Mouse (Mus musculus) granulocyte monocyte progenitor cell, adult 5-6 weeks (primary cell): Measurements from ENCODE around the gene Apom. TPM values are rescaled to one million over a fixed set of nuclear protein-coding genes. Genes with fewer than 3 reads are reported as not detected.

ENCODE experiments used
- ATAC-seq: replicated peaks from 2 replicates; pipeline ENCODE4 v1.8.0; 2016; ENCODE audit warnings: mild to moderate bottlenecking, moderate TSS enrichment, inconsistent platforms; ENCODE audit not compliant: poor library complexity, severe bottlenecking
- total RNA-seq, 2 experiments: library from RNA; stranded (forward) in 1 of 2; stranded (reverse) in 1 of 2; fragments of 200-712, 200-1000 nt in 1 of 2; fragments of >200 nt in 1 of 2; fragmentation: Nextera tagmentation in 1 of 2; gene quantifications; 2 replicates each; pipeline ENCODE4 v1.2.3; 2014 to 2017

Apom gene
- total RNA-seq, 2 experiments from 2014 or later, result not detected

DNA sequence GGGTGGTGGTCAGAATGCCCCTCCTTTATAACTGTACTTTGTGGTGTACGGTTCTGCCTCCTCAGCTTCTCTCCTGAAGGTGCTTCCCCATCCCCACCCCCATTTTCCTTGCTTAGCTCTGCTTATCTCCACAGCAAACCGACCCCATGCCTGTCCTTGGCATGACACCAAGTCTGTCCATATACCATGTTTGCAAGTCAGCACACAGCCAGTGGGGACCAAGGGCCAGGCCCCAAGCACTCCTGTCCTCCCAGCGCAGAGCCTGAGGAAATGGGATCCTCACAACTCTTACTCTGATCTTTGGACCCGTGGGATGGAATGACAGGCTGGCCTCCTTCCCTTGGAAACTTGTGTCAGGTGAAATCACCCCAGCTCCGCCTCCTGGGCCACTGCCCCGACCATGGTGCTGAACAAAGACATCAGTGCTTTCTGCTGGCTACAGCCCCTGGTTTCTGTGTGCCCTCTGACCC, 28.6 kb downstream of the Apom start:
- no peak for ATAC-seq

- ATAC-seq, result no peak
Measured at GRCm38 (mm10) chr17:35102299-35102698, 29.6 kb downstream of the Apom start.

DNA sequence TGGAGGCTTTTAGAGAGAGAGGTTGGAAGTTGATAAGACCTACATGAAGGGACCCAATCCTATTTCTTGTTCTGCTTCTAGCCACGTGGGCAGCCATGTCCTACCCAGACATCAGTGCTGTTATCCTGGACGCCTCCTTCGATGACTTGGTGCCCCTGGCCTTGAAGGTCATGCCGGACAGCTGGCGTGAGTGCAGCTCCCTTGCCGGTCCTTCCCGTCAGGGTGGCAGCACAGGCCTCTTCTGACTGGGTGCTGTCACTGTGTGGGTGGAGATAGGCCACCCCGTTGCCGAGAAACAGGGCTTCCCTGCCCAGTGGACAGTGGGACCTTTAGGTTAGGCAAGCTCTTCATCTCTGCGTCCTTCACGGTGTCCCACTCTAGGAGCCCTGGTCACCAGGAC, 30.7 kb downstream of the Apom start:
- ATAC-seq, result no peak

- ATAC-seq, result no peak
Measured at GRCm38 (mm10) chr17:35100196-35100765, 31.6 kb downstream of the Apom start.

GRCm38 (mm10) chr17:35097164-35097655, 34.6 kb downstream of the Apom start:
- ATAC-seq, result no peak

DNA sequence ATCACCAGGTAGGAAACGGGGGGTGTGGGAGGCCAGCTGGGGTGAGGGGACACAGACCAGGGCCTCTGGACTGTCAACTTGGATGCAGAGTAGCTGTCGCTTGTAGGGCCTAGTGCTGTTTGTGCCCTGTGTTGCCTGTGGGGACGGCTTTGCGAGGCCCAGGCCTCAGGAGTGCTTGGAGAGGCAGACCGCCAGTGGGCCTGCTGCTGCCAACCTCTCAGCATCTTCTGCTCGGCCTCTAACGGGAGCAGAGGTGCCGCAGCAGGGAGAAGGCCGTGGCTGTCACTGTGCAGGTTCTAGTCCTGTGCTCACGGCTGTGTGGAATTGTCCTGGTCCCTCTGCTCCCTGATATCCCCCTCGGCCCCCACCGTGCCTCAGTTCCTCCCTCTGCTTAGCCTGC, 35.3 kb downstream of the Apom start:
- no peak for ATAC-seq

DNA sequence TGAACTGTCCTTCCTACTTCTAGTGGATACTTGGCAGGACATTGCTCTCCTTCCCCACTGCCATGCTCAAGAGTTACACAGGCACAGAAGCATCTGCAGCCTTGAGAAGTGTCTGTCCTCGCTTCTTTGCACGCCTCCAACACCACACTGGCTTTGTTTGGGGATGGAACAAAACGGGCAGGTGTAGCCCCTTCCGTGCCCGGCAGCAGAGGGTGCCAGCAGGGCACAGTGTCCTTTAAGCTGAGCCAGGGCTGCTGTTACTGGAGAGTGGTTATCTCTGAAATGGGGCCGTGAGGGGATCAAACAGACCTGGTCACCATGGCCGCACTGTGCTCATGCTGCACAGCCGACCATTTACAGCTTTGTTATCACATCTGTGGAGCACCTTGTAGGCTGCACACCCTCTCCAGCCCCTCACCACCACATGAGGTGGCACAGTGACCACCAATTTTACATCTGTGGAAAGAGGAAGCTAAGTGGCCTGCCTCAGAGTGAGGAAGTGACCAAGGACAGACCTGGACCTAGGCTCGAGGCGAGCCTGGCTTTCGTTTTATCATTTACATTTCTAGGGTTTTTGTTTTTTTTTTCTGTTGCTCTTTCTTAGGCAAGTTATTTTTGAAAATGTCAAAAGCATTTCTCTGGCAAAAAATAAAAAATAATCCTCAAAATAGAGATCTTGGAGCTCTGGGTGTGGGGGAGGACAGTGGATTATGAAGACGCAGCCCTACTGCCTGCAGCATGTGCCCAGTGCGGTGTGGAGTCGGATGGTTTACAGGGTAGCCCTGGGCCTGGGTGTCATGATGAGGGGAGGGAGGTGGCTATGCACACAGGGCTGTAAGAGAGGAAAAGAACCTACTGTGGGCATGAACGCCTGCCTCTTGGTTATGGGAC, 37.1 kb downstream of the Apom start:
- peak; percentile 50 for ATAC-seq

- no peak for ATAC-seq
Measured at GRCm38 (mm10) chr17:35092403-35093198, 39.2 kb downstream of the Apom start.

DNA sequence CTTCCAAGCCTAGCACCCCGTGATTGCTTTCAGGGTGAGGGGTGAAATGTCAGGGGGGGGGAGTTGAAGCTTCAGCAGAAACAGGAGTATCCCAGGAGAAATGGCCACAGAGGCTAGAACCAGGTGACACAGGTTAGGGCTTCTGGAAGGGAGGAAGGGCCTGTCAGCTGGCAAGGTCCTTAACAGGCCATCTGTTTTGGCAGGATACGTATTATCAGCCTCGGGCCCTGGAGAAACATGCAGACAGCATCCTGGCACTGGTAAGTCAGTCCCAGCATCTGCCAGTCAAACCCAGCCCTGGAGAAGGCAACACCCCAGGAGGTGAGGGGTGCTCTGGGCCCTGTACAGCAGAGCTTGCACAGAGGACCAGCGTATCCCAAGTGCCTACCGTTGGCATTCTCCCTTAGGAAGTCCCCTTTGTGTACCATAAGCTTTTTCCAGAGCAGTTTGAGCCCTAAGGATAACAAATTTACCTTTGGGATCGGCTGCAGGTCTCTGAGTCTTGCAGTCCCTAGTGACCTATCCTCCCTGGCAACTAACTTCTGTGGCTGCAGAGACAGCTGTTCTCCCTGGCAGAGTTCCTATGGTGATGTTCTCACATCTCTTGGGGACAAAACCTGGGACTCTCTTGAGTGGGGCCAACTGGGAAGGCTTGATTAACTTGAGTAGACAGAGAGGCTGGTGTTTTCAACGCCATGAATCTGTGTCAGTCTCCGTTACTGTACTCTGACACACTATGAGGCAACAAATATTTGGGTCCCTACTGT, 41.5 kb downstream of the Apom start:
- no peak for ATAC-seq

DNA sequence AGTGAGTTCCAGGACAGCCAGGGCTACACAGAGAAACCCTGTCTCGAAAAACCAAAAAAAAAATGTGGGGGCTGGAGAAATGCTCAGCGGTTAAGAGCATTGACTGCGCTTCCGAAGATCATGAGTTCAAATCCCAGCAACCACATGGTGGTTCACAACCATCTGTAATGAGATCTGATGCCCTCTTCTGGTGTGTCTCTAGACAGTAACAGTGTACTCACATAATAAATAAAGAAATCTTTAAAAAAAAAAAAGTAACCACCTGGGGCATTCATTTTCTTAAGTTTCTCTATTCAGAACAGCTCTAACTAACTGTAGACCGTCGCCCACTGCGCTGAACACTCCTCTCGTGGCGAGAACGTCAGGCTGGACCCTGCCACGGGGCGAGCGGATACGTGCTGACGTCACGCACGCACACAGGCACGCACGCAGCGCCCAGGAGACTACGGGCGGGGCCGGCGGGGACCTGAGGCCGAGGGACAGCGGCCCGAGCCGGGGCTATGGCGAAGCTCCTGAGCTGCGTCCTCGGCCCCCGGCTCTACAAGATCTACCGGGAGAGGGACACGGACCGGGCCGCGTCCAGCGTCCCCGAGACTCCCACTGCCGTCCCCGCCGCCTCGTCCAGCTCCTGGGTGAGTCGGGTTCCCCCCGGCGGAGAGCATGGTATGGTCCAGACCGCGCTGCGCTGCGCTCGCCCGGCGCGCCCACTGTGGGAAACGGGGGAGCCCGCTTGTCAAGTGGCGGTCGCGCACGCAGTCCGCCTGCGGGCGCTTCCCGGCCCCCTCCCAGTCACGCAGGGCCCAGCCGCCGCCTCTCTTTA, 42.8 kb downstream of the Apom start, which contains the start of gene Abhd16a:
Gene Abhd16a (plus strand): TSS at position 439 of the 820 bp plus-strand sequence.
- ATAC-seq, result peak; percentile 95

DNA sequence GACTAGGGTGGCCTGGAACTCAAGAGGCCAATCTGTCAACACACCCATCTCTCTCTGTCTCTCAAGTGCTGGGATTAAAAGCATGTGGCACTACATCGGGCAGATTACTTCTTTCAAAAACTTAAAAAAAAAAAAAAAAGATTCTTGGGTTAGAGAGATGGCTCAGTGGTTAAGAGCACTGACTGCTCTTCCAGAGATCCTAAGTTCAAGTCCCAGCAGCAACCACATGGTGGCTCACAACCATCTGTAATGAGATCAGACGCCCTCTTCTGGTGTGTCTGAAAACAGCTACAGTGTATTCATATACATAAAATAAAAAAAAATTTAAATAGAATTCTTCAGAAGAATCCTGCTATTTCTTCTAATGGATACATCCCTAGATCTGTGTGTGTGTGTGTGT, 43.7 kb downstream of the Apom start:
- no peak for ATAC-seq

GRCm38 (mm10) chr17:35085208-35085865, 46.5 kb downstream of the Apom start, which contains the start of gene Ly6g6f:
Ly6g6f (minus strand) TSS chr17:35085610.
- no peak for ATAC-seq

GRCm38 (mm10) chr17:35083929-35084497, 47.8 kb downstream of the Apom start:
- ATAC-seq, result no peak

DNA sequence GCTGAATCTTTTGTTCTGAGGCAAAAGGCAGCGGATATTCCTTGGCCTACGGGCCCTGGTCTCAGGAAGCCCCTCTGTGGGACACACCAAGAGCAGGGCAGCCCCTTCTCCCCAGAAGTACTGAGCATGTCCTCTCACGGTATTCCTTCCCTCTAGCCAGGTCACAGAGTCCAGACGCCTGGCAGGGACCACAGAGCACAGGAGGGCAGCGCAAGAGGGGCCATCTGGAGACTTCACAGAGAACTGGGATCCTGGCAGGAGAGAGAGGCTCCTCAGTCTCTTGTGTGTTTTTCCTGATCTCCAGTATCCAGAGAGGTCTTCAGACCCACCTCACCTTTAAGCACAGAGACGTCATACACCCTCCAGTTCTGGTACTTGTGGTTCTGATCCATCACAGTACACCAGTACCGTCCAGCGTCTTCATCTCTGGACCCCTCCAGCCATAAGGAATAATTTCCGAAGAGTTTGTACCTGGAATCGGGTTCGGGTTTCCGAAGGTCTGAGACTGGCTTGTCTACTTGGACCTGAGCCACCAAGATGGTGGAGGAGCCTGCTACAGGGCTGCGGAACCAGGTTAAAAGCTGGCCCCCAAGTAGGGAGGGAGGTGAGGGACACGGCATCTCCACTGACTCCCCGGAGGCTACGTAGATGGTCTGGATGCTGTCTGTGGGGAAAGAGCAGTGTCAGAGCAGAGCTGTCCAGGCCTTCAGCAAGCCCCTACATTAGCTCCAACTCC, 48.8 kb downstream of the Apom start:
- no peak for ATAC-seq

GRCm38 (mm10) chr17:35080710-35081109, 51.1 kb downstream of the Apom start:
- no peak for ATAC-seq

GRCm38 (mm10) chr17:35080248-35080647, 51.6 kb downstream of the Apom start:
- no peak for ATAC-seq

- peak; percentile 54 for ATAC-seq
Measured at GRCm38 (mm10) chr17:35079778-35080177, 52.1 kb downstream of the Apom start.
